Mouse (Mus musculus) cerebellum, adult 2 months (tissue): Measurements from ENCODE around the gene Unc45b. TPM values are rescaled to one million over a fixed set of nuclear protein-coding genes. Genes with fewer than 3 reads are reported as not detected.
"Not testable (repeated sequence)": the region's sequence is repeated elsewhere in the genome, so short reads cannot be mapped to it uniquely, and the experiment has no call there.

ENCODE experiments used
- DNase-seq, 2 experiments: peaks; one replicate each; pipeline ENCODE4 v3.0.0; 2021
- H3K27ac ChIP-seq: fragments of 200-500 bp; 2 replicates; pipeline ENCODE4 v1.5.1; 2012; ENCODE audit warnings: low read length, control low read depth, inconsistent platforms; ENCODE audit not compliant: insufficient read depth
- H3K27me3 ChIP-seq: fragments of 200-500 bp; 2 replicates; pipeline ENCODE4 v1.6.1; 2012; ENCODE audit warnings: inconsistent platforms, mild to moderate bottlenecking, low read length, moderate library complexity; ENCODE audit not compliant: control insufficient read depth, insufficient read depth
- H3K4me1 ChIP-seq: fragments of 200-500 bp; 2 replicates; pipeline ENCODE4 v1.6.1; 2011; ENCODE audit warnings: low read length; ENCODE audit not compliant: control insufficient read depth, insufficient read depth
- H3K4me3 ChIP-seq: fragments of 200-500 bp; replicated peaks from 2 replicates; pipeline ENCODE3; 2011; ENCODE audit warnings: mild to moderate bottlenecking, low read depth, low read length, control low read depth; ENCODE audit not compliant: insufficient read depth
- CTCF ChIP-seq: fragments of 200-500 bp; IDR thresholded peaks from 2 replicates; pipeline ENCODE4 v1.5.1; 2011; ENCODE audit warnings: low read depth, mild to moderate bottlenecking, control low read depth, low read length, moderate library complexity, borderline replicate concordance; ENCODE audit not compliant: insufficient read depth
- POLR2A ChIP-seq: fragments of 200-500 bp; IDR thresholded peaks from 2 replicates; pipeline ENCODE4 v1.6.1; 2011; ENCODE audit warnings: low read length, control low read depth, borderline replicate concordance; ENCODE audit not compliant: insufficient read depth
- WGBS: fragments of 180-500 bp; shearing (Covaris S2); methylation state at CpG from one replicate; pipeline ENCODE4 v1.1.7; 2018; 5-methylcytosine and 5-hydroxymethylcytosine counted together
- polyA plus RNA-seq: library from polyadenylated mRNA; depleted of rRNA; stranded (reverse); fragments of >200 nt; gene quantifications from 2 replicates; pipeline ENCODE4 v1.2.3, GENCODE M21; 2012; rRNA removed

The Unc45b gene
- polyA plus RNA-seq, 1 experiment, result 1.9 TPM

GRCm38 (mm10) chr11:82971590-82971974, 61.2 kb downstream of the Unc45b start:
- Histone ChIP-seq H3K27ac (no peak overlapping the region), H3K4me1 (no peaks in the 10 kb centered on the region), H3K27me3 (no peaks in the 10 kb centered on the region; the same call in 1 of the 2 replicates), H3K4me3 (no peak overlapping the region)
- WGBS, result 37% methylated on average over 11 of the region's 11 CpGs
- no peak for DNase-seq
- TF ChIP-seq CTCF, result no peak
- no peak for TF ChIP-seq POLR2A

GRCm38 (mm10) chr11:82973916-82974315, 63.6 kb downstream of the Unc45b start:
- no peak for DNase-seq
- Histone ChIP-seq H3K4me3 (no peak overlapping the region), H3K4me1 (no peaks in the 10 kb centered on the region), H3K27ac (no peak overlapping the region), H3K27me3 (no peaks in the 10 kb centered on the region)
- TF ChIP-seq POLR2A (no peak), CTCF (no peak)
- 50% methylated on average over 5 of the region's 5 CpGs for WGBS

- H3K4me3 ChIP-seq, H3K4me1 ChIP-seq, H3K27me3 ChIP-seq, H3K27ac ChIP-seq, DNase-seq: not testable (repeated sequence)
- 95% methylated on average over 2 of the region's 2 CpGs for WGBS
Observed at GRCm38 (mm10) chr11:82982409-82982808, 72.1 kb downstream of the Unc45b start.

- TF ChIP-seq CTCF (no peak), POLR2A (no peak)
- DNase-seq, result no peak
- H3K4me3 ChIP-seq, result no peak overlapping the region
- H3K27ac ChIP-seq, result no peak overlapping the region
- no peaks in the 10 kb centered on the region for H3K4me1 ChIP-seq
- WGBS, result 68% methylated on average over 17 of the region's 17 CpGs
- H3K27me3 ChIP-seq, result no peaks in the 10 kb centered on the region
Observed at GRCm38 (mm10) chr11:82983193-82983592, 72.8 kb downstream of the Unc45b start.

- Histone ChIP-seq H3K4me1 (peaks cover 3% of the 10 kb centered on the region), H3K27me3 (no peaks in the 10 kb centered on the region), H3K27ac (no peak overlapping the region), H3K4me3 (no peak overlapping the region)
- TF ChIP-seq CTCF (no peak), POLR2A (no peak)
- no peak for DNase-seq
- 86% methylated on average over 6 of the region's 6 CpGs for WGBS
Observed at GRCm38 (mm10) chr11:82987621-82988020, 77.3 kb downstream of the Unc45b start.

- 50% methylated on average over 12 of the region's 12 CpGs for WGBS
- DNase-seq, result no peak
- TF ChIP-seq POLR2A (no peak), CTCF (no peak)
- Histone ChIP-seq H3K4me1 (peaks cover 3% of the 10 kb centered on the region), H3K4me3 (no peak overlapping the region), H3K27me3 (no peaks in the 10 kb centered on the region), H3K27ac (no peak overlapping the region)
Observed at GRCm38 (mm10) chr11:82989357-82989756, 79.0 kb downstream of the Unc45b start.

- 11% methylated on average over 19 of the region's 19 CpGs for WGBS
- H3K27me3 ChIP-seq, H3K27ac ChIP-seq, H3K4me1 ChIP-seq, DNase-seq: not testable (repeated sequence)
- peak overlapping the region; percentile 73 for H3K4me3 ChIP-seq
Observed at GRCm38 (mm10) chr11:82990612-82991385, 80.4 kb downstream of the Unc45b start.

GRCm38 (mm10) chr11:82991469-82992166, 81.3 kb downstream of the Unc45b start, which contains the start of gene Slfn9:
Gene Slfn9 (minus strand): TSS chr11:82991830.
- no peak within 1 kb of the TSS for H3K27ac ChIP-seq
- H3K4me1 ChIP-seq, result peaks cover 3% of the 10 kb centered on the region
- under 1% methylated on average over 14 of the region's 14 CpGs for WGBS
- no peaks in the 10 kb centered on the region for H3K27me3 ChIP-seq
- peak; percentile 16 to 27 for DNase-seq
- no peak for TF ChIP-seq POLR2A
- no peak for TF ChIP-seq CTCF
- peak within 1 kb of the TSS; percentile 73 for H3K4me3 ChIP-seq

Other genes with a start within 250 kb of the Unc45b start
- 0.19 and 0.23 TPM in 2 replicates for gene Cct6b, start 146.2 kb upstream of the Unc45b start, polyA plus RNA-seq
- gene Zfp830, start 146.2 kb upstream of the Unc45b start, polyA plus RNA-seq, result 14.0 and 14.4 TPM in 2 replicates
- 27.6 and 32.3 TPM in 2 replicates for gene Lig3, start 129.4 kb upstream of the Unc45b start, polyA plus RNA-seq
- gene Rffl, start 39.3 kb upstream of the Unc45b start, polyA plus RNA-seq, result 16.8 and 18.6 TPM in 2 replicates
- gene Rad51d, start 19.9 kb upstream of the Unc45b start, polyA plus RNA-seq, result 20.9 and 21.2 TPM in 2 replicates
- gene Fndc8, start 18.4 kb upstream of the Unc45b start, polyA plus RNA-seq, result not detected in 2 replicates
- gene Nle1, start 2.1 kb upstream of the Unc45b start, polyA plus RNA-seq, result 39.5 and 43.0 TPM in 2 replicates
- 3.7 and 3.8 TPM in 2 replicates for gene Slfn5, start 40.8 kb downstream of the Unc45b start, polyA plus RNA-seq
- 0.08 TPM in 2 replicates for gene Slfn9, start 81.3 kb downstream of the Unc45b start, polyA plus RNA-seq
- 0.28 and 0.29 TPM in 2 replicates for gene Slfn8, start 110.3 kb downstream of the Unc45b start, polyA plus RNA-seq
- gene Slfn2, start 154.6 kb downstream of the Unc45b start, polyA plus RNA-seq, result 0.90 and 1.1 TPM in 2 replicates
- gene Slfn1, start 206.3 kb downstream of the Unc45b start, polyA plus RNA-seq, result 0.16 TPM in 1 of 2 replicates, not detected in the other